Mouse (Mus musculus): ENCODE data around the gene Cpa1.

DNA sequence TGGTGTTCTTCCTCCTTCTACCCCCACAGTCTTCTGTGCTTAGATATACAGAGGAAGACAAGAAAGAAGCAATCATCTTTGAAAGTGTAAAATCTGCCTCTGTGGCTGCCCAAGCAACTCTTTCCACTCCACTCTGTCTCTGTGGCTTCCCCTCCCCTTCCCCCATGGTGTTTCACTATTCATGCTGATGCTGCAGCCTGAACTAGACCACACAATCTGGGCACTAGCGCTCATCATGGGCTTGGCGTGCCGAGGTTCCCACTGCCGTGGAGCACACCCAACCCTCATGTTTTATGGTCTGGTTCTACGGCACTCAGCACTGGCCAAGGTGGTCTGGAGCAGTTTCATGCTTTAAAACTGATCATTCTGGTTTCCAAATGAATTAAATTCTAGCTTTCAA, 32.7 kb downstream of the Cpa1 start:
- TF ChIP-seq CTCF (IDR thresholded peaks at IDR 0.05; ENCODE audit: borderline replicate concordance, insufficient read depth, low read depth, low read length) (no peak), POLR2A (IDR thresholded peaks at IDR 0.05; ENCODE audit: borderline replicate concordance, insufficient read depth, low read length) (no peak)
